Mouse (Mus musculus) neural tube, embryonic 13.5 days (tissue): ENCODE data around the gene Aacs. TPM values are rescaled to one million over a fixed set of nuclear protein-coding genes. Genes with fewer than 3 reads are reported as not detected.
A peak's percentile ranks its signal among the peaks of the same experiment; 100 is the strongest.

Source experiments
- ATAC-seq: fragments of 200-750 bp; cut with Nextera tagmentation; 2 replicates; pipeline ENCODE4 v1.8.0; 2017; ENCODE audit warnings: low read depth, mild to moderate bottlenecking, moderate TSS enrichment, moderate library complexity
- H3K27ac ChIP-seq: fragments of 300-500 bp; sonication (generic); replicated peaks from 2 replicates; pipeline ENCODE4 v1.5.1; 2015; ENCODE audit warnings: moderate library complexity, mild to moderate bottlenecking, inconsistent platforms
- H3K27me3 ChIP-seq: fragments of 300-500 bp; sonication (generic); 2 replicates; pipeline ENCODE4 v1.6.1; 2015; ENCODE audit warnings: mild to moderate bottlenecking, inconsistent platforms
- H3K36me3 ChIP-seq: fragments of 300-500 bp; sonication (generic); 2 replicates; pipeline ENCODE4 v1.6.1; 2015; ENCODE audit warnings: mild to moderate bottlenecking, inconsistent platforms
- H3K4me1 ChIP-seq: fragments of 300-500 bp; sonication (generic); replicated peaks from 2 replicates; pipeline ENCODE4 v1.6.1; 2015; ENCODE audit warnings: inconsistent platforms
- H3K4me2 ChIP-seq: fragments of 300-500 bp; sonication (generic); 2 replicates; pipeline ENCODE4 v1.6.1; 2015; ENCODE audit warnings: inconsistent platforms, mild to moderate bottlenecking, moderate library complexity
- H3K4me3 ChIP-seq: fragments of 300-500 bp; sonication (generic); 2 replicates; pipeline ENCODE4 v1.5.1; 2015; ENCODE audit warnings: mild to moderate bottlenecking, inconsistent platforms
- H3K9ac ChIP-seq: fragments of 300-500 bp; sonication (generic); 2 replicates; pipeline ENCODE4 v1.6.1; 2015; ENCODE audit warnings: moderate library complexity, mild to moderate bottlenecking, inconsistent platforms
- H3K9me3 ChIP-seq: fragments of 300-500 bp; sonication (generic); 2 replicates; pipeline ENCODE4 v1.6.1; 2016; ENCODE audit warnings: inconsistent platforms
- WGBS: fragments of 180-500 bp; shearing (Covaris S2); methylation state at CpG from one replicate; pipeline ENCODE4 v1.1.7; 2015; 5-methylcytosine and 5-hydroxymethylcytosine counted together
- polyA plus RNA-seq: library from polyadenylated mRNA; unstranded; fragments of >200 nt; fragmentation: Nextera tagmentation; extraction: Ambion mirVana; gene quantifications from 2 replicates; pipeline ENCODE4 v1.2.1, GENCODE M21; 2015

Gene Aacs
- polyA plus RNA-seq, 1 experiment from 2014 or later, result 69.2 TPM

DNA sequence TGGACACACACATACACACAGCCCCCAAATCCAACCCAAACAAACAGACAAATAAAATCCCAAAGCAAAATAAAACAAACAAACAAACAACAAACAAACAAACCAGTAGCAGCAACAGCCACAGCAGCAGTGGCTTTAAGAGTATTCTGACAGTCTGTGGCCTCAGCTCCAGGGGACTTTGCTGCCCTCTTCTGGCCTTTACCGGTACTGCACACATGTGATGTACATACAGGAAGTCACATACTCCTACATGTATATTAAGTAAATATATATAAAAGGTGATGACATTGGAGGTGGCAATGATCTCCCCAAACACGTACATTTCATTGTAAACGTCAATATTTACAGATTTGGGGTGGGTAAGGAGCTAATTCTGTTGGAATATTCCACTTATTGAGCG is 50.9 kb downstream of the Aacs start:
- WGBS, result 83% methylated on average over 4 of the region's 4 CpGs
- no peak overlapping the region for H3K4me3 ChIP-seq
- no peak overlapping the region for H3K4me2 ChIP-seq
- H3K36me3 ChIP-seq, result peaks cover 7% of the 10 kb centered on the region; the same call in 1 of the 2 replicates
- H3K27me3 ChIP-seq, result peaks cover 34% of the 10 kb centered on the region
- no peak overlapping the region for H3K27ac ChIP-seq
- peaks cover 3% of the 10 kb centered on the region for H3K4me1 ChIP-seq
- 0 out of 2 replicates have a peak, but pooled peaks cover 5% of the 10 kb centered on the region for H3K9me3 ChIP-seq
- no peak overlapping the region for H3K9ac ChIP-seq
- ATAC-seq, result no peak

DNA sequence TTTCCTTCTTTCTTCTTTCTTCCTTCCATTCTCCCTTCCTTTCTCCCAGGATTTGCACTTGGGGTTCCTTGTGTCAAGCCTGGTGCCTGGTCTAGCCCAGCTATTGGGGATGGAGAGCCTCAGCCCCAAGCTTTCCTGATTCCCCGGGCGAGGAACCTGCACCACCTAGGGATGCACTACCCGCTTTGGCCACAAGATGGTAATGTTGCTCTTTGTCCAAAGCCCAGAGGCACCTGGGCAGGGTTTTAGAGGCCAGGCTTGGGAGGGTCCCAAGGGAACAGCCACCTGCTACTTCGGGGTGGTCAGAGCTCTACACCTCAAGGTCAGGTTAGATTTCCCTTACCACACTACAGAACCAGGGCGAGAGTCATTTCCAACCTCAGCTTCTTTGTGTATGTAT is 53.5 kb downstream of the Aacs start:
- H3K4me1 ChIP-seq, result peaks cover 24% of the 10 kb centered on the region
- H3K4me2 ChIP-seq, result no peak overlapping the region
- peaks cover 58% of the 10 kb centered on the region for H3K27me3 ChIP-seq
- no peaks in the 10 kb centered on the region for H3K36me3 ChIP-seq
- 0 out of 2 replicates have a peak, but pooled peaks cover 5% of the 10 kb centered on the region for H3K9me3 ChIP-seq
- H3K27ac ChIP-seq, result no peak overlapping the region
- 4% methylated on average over 5 of the region's 5 CpGs for WGBS
- ATAC-seq, result 0 out of 2 replicates have a peak, but pooled peaks have one; percentile 3
- no peak overlapping the region for H3K4me3 ChIP-seq
- H3K9ac ChIP-seq, result no peak overlapping the region

DNA sequence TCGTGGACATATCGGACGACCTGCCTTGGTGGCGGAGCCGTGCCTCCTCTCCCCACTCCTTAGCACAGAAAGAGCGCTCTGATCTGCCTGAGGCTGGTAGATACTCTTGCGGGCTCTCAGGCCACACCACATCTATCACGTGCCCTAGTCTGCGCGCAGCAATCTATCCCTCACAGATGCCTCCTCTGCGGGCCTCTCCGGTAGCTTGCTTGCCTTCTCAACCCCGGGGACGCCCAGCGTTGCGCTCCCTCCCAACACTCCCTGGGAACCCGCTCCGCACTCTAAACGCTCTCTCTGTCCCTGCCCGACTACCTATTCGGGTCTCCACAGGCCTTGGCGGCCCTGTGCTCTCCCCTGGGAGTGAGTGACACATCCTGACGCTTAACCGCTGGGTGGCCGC is 56.0 kb downstream of the Aacs start, which contains the start of gene Tmem132b:
Gene Tmem132b (plus strand): TSS at position 141 of the 400 bp plus-strand sequence.
- H3K27ac ChIP-seq, result peak within 1 kb of the TSS; percentile 57

DNA sequence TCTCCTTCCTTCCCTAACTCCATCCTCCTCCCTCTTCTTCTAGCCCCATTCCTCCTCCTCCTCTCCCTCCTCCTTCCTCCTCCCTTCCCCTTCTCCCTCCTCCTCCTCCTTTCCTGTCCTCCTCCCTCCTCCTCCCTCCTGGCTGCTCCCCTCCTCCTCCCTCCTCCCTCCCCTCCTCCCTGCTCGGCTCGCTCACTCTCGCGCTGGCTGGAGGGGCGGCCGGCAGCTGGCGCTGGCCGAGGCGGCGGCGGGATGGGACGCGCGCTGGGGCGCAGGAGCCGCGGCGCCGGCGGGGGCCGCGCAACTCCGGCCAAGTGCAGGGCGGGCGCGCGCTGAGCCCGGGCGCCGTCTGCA is 56.6 kb downstream of the Aacs start:
- Histone ChIP-seq H3K4me3 (peak overlapping the region; percentile 59), H3K4me1 (peaks cover 36% of the 10 kb centered on the region), H3K4me2 (peak overlapping the region; percentile 95), H3K27ac (peak overlapping the region; percentile 57), H3K9me3 (no peaks in the 10 kb centered on the region), H3K36me3 (no peaks in the 10 kb centered on the region), H3K27me3 (peaks cover 72% of the 10 kb centered on the region), H3K9ac (peak overlapping the region; percentile 78)
- peak; percentile 58 for ATAC-seq
- WGBS, result under 1% methylated on average over 30 of the region's 30 CpGs

More for the DNA sequence above, 56.0 kb downstream of the Aacs start, which contains the start of gene Tmem132b:
- peak within 1 kb of the TSS; percentile 59 for H3K4me3 ChIP-seq
- H3K9me3 ChIP-seq, result no peaks in the 10 kb centered on the region
- ATAC-seq, result peak; percentile 40; the same call in 1 of the 2 replicates
- peaks cover 36% of the 10 kb centered on the region for H3K4me1 ChIP-seq
- H3K36me3 ChIP-seq, result no peaks in the 10 kb centered on the region
- H3K9ac ChIP-seq, result peak within 1 kb of the TSS; percentile 78
- WGBS, result 2% methylated on average over 24 of the region's 25 CpGs
- peaks cover 72% of the 10 kb centered on the region for H3K27me3 ChIP-seq
- H3K4me2 ChIP-seq, result peak within 1 kb of the TSS; percentile 95

DNA sequence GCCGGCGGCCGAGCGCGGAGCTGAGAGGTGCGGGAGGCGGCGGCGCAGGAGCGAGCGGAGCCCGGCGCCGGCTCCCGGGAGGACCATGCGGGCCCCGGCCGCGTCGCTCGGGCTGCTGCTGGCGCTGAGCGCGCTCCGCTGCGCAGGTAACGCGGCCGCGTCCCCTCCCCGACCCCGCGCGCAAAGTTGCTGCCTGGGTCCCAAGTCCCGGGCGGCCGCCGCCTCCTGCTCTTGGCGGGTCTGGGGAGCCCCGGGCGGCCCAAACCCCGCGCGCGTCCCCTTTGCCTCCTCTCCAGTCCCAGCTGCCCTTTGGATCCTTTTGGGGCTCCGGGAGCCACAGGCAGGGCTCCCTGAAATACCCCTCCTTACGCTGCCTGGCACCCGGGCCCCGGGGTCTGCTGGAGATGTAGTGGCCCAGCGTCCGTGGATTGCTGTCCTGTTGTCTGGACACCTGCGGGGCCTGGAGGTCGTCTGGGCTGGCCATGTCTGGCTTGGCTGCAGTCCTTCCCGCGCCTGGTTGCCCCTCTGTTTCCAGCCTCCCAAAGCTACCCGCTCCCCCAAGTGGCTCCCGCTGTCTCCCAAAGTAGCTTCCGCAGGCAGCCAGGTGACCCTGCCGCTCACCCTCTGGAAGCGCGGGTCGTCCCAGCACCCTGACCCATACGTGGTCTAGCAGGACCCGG is 57.1 kb downstream of the Aacs start:
- Histone ChIP-seq H3K27me3 (peaks cover 69% of the 10 kb centered on the region), H3K4me2 (peak overlapping the region; percentile 95), H3K9ac (peak overlapping the region; percentile 78), H3K9me3 (no peaks in the 10 kb centered on the region), H3K4me1 (peaks cover 36% of the 10 kb centered on the region), H3K27ac (peak overlapping the region; percentile 57), H3K36me3 (no peaks in the 10 kb centered on the region), H3K4me3 (peak overlapping the region; percentile 59)
- WGBS, result 0% methylated on average over 52 of the region's 64 CpGs
- ATAC-seq, result 0 out of 2 replicates have a peak, but pooled peaks have one; percentile 0

DNA sequence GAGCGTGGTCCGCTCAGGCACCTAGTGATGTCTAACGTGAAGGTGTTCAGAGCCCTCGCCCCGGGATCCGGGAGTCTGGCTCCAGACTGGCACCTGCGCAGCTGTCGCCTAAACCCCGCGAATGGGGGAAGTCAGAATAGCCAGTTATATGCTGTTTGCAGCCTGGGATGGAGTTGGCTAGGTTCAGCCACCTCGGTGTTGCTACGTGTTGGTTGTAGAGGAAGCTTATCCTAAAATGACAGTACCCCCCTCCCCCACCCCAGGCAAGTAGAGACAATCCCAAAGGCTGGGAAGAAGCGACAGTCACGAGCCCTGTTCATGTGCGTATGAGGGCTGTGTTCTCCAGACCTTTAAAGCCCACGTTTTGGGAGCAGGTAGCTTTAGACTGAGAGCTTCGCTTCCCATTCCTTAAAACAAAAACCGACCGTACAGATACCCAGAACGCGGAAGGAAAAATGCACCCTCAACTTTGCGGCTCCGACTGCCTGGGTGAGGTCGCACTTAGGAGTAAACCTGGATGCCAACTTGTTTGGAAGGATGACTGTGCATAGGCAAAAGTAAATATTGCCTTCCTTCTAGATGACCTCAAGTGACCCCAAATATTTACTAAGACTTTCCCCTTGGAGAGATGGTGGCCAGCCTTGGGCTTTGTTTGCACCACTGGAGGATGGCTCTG is 57.7 kb downstream of the Aacs start:
- ATAC-seq, result no peak

DNA sequence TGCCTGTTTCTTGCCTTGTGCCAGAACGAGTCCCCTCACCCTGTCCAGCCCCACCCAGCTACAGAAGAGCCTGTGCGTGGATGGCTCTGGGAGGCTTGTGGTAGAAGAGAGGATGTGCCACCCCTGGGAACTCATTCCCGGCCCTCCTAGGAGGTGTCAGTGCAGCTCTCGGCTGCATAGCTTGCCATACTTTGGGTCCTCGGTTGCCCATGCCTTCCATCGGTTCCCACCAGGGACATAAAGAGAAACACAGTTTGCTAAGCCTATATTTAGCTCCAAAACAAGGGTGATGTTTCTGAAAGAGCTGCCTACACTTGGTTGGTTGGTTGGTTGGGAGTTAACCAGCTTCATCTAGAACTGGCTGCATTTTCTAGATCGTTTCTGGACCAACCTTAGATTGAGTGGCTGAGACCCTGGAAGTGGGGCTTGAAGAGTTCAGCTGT is 58.6 kb downstream of the Aacs start:
- WGBS, result 3% methylated on average over 7 of the region's 7 CpGs
- H3K4me1 ChIP-seq, result peaks cover 36% of the 10 kb centered on the region
- ATAC-seq, result no peak
- peak overlapping the region; percentile 95 for H3K4me2 ChIP-seq
- H3K9ac ChIP-seq, result peak overlapping the region; percentile 78
- no peaks in the 10 kb centered on the region for H3K9me3 ChIP-seq
- H3K27me3 ChIP-seq, result peaks cover 59% of the 10 kb centered on the region
- H3K4me3 ChIP-seq, result peak overlapping the region; percentile 59
- H3K36me3 ChIP-seq, result no peaks in the 10 kb centered on the region
- peak overlapping the region; percentile 9; the same call in 1 of the 2 replicates for H3K27ac ChIP-seq

More for the DNA sequence above, 57.7 kb downstream of the Aacs start:
- peaks cover 36% of the 10 kb centered on the region for H3K4me1 ChIP-seq
- H3K27me3 ChIP-seq, result peaks cover 62% of the 10 kb centered on the region
- no peaks in the 10 kb centered on the region for H3K9me3 ChIP-seq
- peak overlapping the region; percentile 95 for H3K4me2 ChIP-seq
- WGBS, result 2% methylated on average over 24 of the region's 24 CpGs
- peak overlapping the region; percentile 78 for H3K9ac ChIP-seq
- H3K27ac ChIP-seq, result peak overlapping the region; percentile 57
- H3K36me3 ChIP-seq, result no peaks in the 10 kb centered on the region
- peak overlapping the region; percentile 59 for H3K4me3 ChIP-seq

DNA sequence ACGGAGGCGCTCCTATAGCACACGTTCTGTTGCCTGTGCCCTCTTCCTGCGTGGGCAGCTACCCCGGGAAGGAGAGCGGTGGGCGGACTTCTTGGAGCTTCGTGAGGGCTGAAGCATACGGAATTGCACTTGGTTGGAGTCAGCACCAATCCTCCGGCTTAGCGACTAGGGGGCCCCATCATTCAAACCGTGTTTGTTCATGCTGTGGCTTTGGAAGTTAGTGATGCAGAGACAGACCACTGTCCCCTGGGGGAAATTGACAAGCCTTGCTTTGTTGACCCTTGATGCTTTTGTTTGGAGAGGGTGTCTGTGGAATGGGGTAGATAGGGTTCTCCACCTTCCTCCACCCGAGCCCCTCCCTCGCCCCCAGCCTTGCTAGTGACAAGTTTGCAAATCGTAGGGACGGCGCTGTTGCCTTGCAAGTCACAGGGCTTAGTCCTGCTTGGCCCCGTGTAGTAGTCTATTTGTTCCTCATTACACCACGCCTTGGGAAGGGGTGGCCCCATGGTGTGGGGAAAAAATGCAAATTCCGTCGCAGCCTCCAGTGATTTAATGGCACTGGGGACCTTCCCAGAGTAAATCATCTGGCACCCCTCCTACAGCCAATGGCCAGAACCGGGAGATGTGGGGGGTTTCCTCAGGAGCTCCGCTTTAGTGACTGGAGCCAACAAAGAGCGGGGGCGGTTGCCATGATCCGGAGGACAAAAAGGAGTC is 59.2 kb downstream of the Aacs start:
- H3K9ac ChIP-seq, result peak overlapping the region; percentile 78
- H3K9me3 ChIP-seq, result no peaks in the 10 kb centered on the region
- peak overlapping the region; percentile 95 for H3K4me2 ChIP-seq
- H3K27me3 ChIP-seq, result peaks cover 53% of the 10 kb centered on the region
- peak overlapping the region; percentile 59 for H3K4me3 ChIP-seq
- H3K27ac ChIP-seq, result peak overlapping the region; percentile 9; the same call in 1 of the 2 replicates
- WGBS, result 2% methylated on average over 26 of the region's 26 CpGs
- peak; percentile 66 for ATAC-seq
- no peaks in the 10 kb centered on the region for H3K36me3 ChIP-seq
- peaks cover 36% of the 10 kb centered on the region for H3K4me1 ChIP-seq

DNA sequence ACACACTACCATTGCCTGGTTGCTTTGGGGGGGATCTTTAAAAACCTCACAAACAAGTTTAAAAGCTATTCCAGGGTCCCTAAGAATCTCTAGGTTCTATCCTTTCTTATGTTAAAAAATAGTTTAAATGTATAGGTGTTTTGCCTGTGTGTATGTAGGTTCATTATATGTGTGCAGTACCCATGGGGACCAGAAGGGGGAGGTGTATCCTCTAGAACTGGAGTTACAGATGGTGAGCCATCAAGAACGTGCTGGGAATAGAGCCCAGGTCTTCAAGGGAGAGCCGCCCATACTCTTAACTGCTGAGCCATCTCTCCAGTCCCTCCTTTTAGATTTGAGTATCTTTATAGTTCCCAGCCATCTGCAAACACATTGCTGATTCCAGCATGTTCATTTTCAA is 69.5 kb downstream of the Aacs start:
- no peak overlapping the region for H3K4me3 ChIP-seq
- 90% methylated on average over 2 of the region's 2 CpGs for WGBS
- H3K4me2 ChIP-seq, result no peak overlapping the region
- no peaks in the 10 kb centered on the region for H3K36me3 ChIP-seq
- H3K4me1 ChIP-seq, result peaks cover 20% of the 10 kb centered on the region
- no peaks in the 10 kb centered on the region for H3K9me3 ChIP-seq
- H3K27me3 ChIP-seq, result 0 out of 2 replicates have a peak, but pooled peaks cover 2% of the 10 kb centered on the region
- H3K9ac ChIP-seq, result no peak overlapping the region
- H3K27ac ChIP-seq, result no peak overlapping the region
- ATAC-seq, result no peak

DNA sequence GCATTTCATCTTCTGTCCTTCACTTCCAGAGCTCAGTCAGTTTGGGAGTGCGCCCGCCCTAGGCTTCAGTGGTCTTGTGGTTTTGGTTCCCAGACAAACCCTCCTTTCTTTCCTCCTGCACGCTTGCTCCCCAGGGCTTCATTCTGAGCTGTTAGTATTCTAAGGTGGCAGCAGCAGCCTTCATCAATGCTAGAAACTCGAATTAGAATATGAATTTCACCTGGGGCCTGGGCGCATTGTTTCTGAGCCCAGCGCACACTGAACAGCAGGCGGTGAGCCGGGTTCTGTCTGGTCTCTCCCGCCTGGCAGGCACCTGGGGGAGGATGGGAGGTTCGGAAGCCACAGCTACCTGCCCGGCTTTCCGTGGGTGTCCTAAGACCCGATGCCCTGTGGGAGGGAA is 70.7 kb downstream of the Aacs start:
- no peak overlapping the region for H3K4me2 ChIP-seq
- WGBS, result 32% methylated on average over 13 of the region's 13 CpGs
- H3K4me1 ChIP-seq, result peaks cover 21% of the 10 kb centered on the region
- ATAC-seq, result no peak
- 0 out of 2 replicates have a peak, but pooled peaks cover 2% of the 10 kb centered on the region for H3K27me3 ChIP-seq
- H3K9me3 ChIP-seq, result no peaks in the 10 kb centered on the region
- H3K27ac ChIP-seq, result no peak overlapping the region
- no peaks in the 10 kb centered on the region for H3K36me3 ChIP-seq
- no peak overlapping the region for H3K4me3 ChIP-seq
- H3K9ac ChIP-seq, result no peak overlapping the region

DNA sequence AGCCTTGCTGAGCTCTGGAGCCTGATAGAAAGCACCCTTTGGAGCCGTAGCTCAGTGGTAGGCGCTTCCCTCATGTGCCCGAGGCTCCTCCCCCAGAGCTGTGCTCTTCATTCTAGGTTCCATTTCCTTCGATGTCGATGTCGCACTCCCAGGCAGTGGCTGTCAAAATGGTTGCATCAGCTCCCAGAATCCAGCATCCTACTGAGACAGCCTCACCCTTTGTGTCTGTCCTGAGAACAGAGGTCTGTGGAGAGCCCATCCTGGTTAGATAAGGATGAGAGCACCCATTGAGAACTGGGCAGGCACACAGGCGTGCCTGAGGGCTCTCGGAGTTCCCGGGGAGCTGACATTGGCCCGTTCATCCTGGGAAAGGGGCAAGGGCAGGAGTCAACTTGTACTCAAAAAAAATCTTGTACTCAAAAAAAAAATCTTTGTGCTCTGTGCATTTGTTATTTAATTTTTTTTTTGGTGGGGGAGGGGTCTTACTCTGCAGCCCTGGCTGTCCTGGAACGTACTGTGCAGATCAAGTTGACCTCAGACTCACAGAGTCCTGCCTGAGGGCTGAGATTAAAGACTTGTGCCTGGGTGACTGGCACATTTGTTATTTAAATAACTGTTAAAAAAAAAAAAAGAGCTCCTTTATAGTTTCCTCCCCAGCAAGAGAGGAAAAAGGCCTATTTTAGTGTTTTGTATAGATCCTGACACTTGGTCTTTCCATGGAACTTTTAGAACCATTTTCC is 74.3 kb downstream of the Aacs start:
- Histone ChIP-seq H3K4me2 (no peak overlapping the region; the same call in 1 of the 2 replicates), H3K4me3 (no peak overlapping the region), H3K27me3 (0 out of 2 replicates have a peak, but pooled peaks cover 2% of the 10 kb centered on the region), H3K27ac (no peak overlapping the region), H3K4me1 (peaks cover 17% of the 10 kb centered on the region), H3K9ac (peak overlapping the region; percentile 22; the same call in 1 of the 2 replicates), H3K9me3 (no peaks in the 10 kb centered on the region), H3K36me3 (no peaks in the 10 kb centered on the region)
- 31% methylated on average over 11 of the region's 11 CpGs for WGBS
- no peak for ATAC-seq
